Mouse (Mus musculus) layer of hippocampus, postnatal 36 days (tissue): ENCODE measurements around the gene Nsg2. TPM values are rescaled to one million over a fixed set of nuclear protein-coding genes. Genes with fewer than 3 reads are reported as not detected.
A peak's percentile ranks its signal among the peaks of the same experiment; 100 is the strongest.
"Not testable (repeated sequence)": the region's sequence is repeated elsewhere in the genome, so short reads cannot be mapped to it uniquely, and the experiment has no call there.

Experiments used
- DNase-seq, 2 experiments: peaks; one replicate each; pipeline ENCODE4 v3.0.0; 2022
- total RNA-seq, 2 experiments: library from RNA; stranded (reverse); gene quantifications; 2 replicates each; pipeline ENCODE4 v1.2.3; 2021

Nsg2 gene
- 100 to 1,000 TPM; 660 to 690 TPM for total RNA-seq

- peak; percentile 87 to 88 for DNase-seq
These were observed at the start of gene Nsg2 for GRCm38 (mm10) chr11:32000281-32000680. Gene Nsg2 (plus strand): TSS chr11:32000463.

GRCm38 (mm10) chr11:31960071-31960470, 40.2 kb upstream of the Nsg2 start:
- DNase-seq = no peak

GRCm38 (mm10) chr11:31963993-31964392, 36.3 kb upstream of the Nsg2 start:
- DNase-seq = no peak

GRCm38 (mm10) chr11:31965256-31966134, 34.8 kb upstream of the Nsg2 start, which contains the start of gene 4930524B15Rik:
Gene 4930524B15Rik (plus strand): TSS chr11:31965592.
- DNase-seq = no peak

- no peak for DNase-seq
These were observed 26.1 kb upstream of the Nsg2 start for GRCm38 (mm10) chr11:31974132-31974531.

- no peak for DNase-seq
These were observed 25.4 kb upstream of the Nsg2 start for GRCm38 (mm10) chr11:31974826-31975225.

- no peak for DNase-seq
These were observed 24.6 kb upstream of the Nsg2 start for GRCm38 (mm10) chr11:31975678-31976077.

- DNase-seq = no peak
These were observed 24.1 kb upstream of the Nsg2 start for GRCm38 (mm10) chr11:31976137-31976536.

- not testable (repeated sequence) for DNase-seq
These were observed 20.2 kb upstream of the Nsg2 start for GRCm38 (mm10) chr11:31980089-31980488.

GRCm38 (mm10) chr11:31981830-31982229, 18.4 kb upstream of the Nsg2 start:
- DNase-seq = no peak

GRCm38 (mm10) chr11:31982247-31982943, 17.9 kb upstream of the Nsg2 start:
- not testable (repeated sequence) for DNase-seq

- DNase-seq = no peak
These were observed 17.0 kb upstream of the Nsg2 start for GRCm38 (mm10) chr11:31983249-31983648.

GRCm38 (mm10) chr11:31984786-31985185, 15.5 kb upstream of the Nsg2 start:
- no peak for DNase-seq

- DNase-seq = no peak
These were observed 7.7 kb upstream of the Nsg2 start for GRCm38 (mm10) chr11:31992535-31992934.

GRCm38 (mm10) chr11:31999716-32000115, 547 bp upstream of the Nsg2 start:
- no peak for DNase-seq

- DNase-seq = no peak
These were observed 1.1 kb downstream of the Nsg2 start for GRCm38 (mm10) chr11:32001181-32001910.

- no peak for DNase-seq
These were observed 2.4 kb downstream of the Nsg2 start for GRCm38 (mm10) chr11:32002670-32003072.

GRCm38 (mm10) chr11:32008049-32008448, 7.8 kb downstream of the Nsg2 start:
- not testable (repeated sequence) for DNase-seq

GRCm38 (mm10) chr11:32008852-32009251, 8.6 kb downstream of the Nsg2 start:
- DNase-seq = no peak

- no peak for DNase-seq
These were observed 9.8 kb downstream of the Nsg2 start for GRCm38 (mm10) chr11:32009961-32010662.

- no peak for DNase-seq
These were observed 10.4 kb downstream of the Nsg2 start for GRCm38 (mm10) chr11:32010663-32010970.

- no peak for DNase-seq
These were observed 11.8 kb downstream of the Nsg2 start for GRCm38 (mm10) chr11:32011867-32012603.
